Mouse (Mus musculus): ENCODE measurements around the gene Chrne. TPM values are rescaled to one million over a fixed set of nuclear protein-coding genes. Genes with fewer than 3 reads are reported as not detected.
A peak's percentile ranks its signal among the peaks of the same experiment; 100 is the strongest.

The Chrne gene
- polyA plus RNA-seq, 1 experiment from 2014 or later, result not detected

GRCm38 (mm10) chr11:70656456-70656927 is 37.5 kb upstream of the Chrne start:
- Histone ChIP-seq H3K9me3 (no peaks in the 10 kb centered on the region), H3K27me3 (replicated peaks; ENCODE audit: low read depth, poor library complexity, severe bottlenecking) (no peaks in the 10 kb centered on the region), H3K36me3 (replicated peaks) (peaks cover 45% of the 10 kb centered on the region), H3K4me1 (peaks cover 68% of the 10 kb centered on the region), H3K4me3 (peak overlapping the region; percentile 100), H3K27ac (replicated peaks) (peak overlapping the region; percentile 99)
- 2% methylated on average over 16 of the region's 16 CpGs for WGBS
- DNase-seq (ENCODE audit: low spot score), result peak; percentile 88

- Histone ChIP-seq H3K27me3 (replicated peaks; ENCODE audit: low read depth, poor library complexity, severe bottlenecking) (no peaks in the 10 kb centered on the region), H3K4me1 (peaks cover 74% of the 10 kb centered on the region), H3K9me3 (no peaks in the 10 kb centered on the region), H3K36me3 (replicated peaks) (peaks cover 45% of the 10 kb centered on the region), H3K4me3 (peak overlapping the region; percentile 100), H3K27ac (replicated peaks) (peak overlapping the region; percentile 99)
- under 1% methylated on average over 61 of the region's 61 CpGs for WGBS
- DNase-seq (ENCODE audit: low spot score), result peak; percentile 80
Observed at GRCm38 (mm10) chr11:70655571-70656455, 36.8 kb upstream of the Chrne start.

GRCm38 (mm10) chr11:70654923-70655570 is 36.0 kb upstream of the Chrne start:
- DNase-seq (ENCODE audit: low spot score), result peak; percentile 90
- Histone ChIP-seq H3K4me3 (peak overlapping the region; percentile 100), H3K27me3 (replicated peaks; ENCODE audit: low read depth, poor library complexity, severe bottlenecking) (no peaks in the 10 kb centered on the region), H3K27ac (replicated peaks) (peak overlapping the region; percentile 99), H3K9me3 (no peaks in the 10 kb centered on the region), H3K4me1 (peaks cover 76% of the 10 kb centered on the region), H3K36me3 (replicated peaks) (peaks cover 46% of the 10 kb centered on the region)
- under 1% methylated on average over 48 of the region's 48 CpGs for WGBS

GRCm38 (mm10) chr11:70654198-70654922 is 35.3 kb upstream of the Chrne start, which contains the start of gene Pfn1:
Gene Pfn1, minus strand, starts transcription at chr11:70654644.
- DNase-seq (ENCODE audit: low spot score), result peak; percentile 91
- H3K36me3 ChIP-seq (replicated peaks), result peaks cover 46% of the 10 kb centered on the region
- H3K27me3 ChIP-seq (replicated peaks; ENCODE audit: low read depth, poor library complexity, severe bottlenecking), result no peaks in the 10 kb centered on the region
- peaks cover 79% of the 10 kb centered on the region for H3K4me1 ChIP-seq
- H3K27ac ChIP-seq (replicated peaks), result peak within 1 kb of the TSS; percentile 99
- no peaks in the 10 kb centered on the region for H3K9me3 ChIP-seq
- under 1% methylated on average over 61 of the region's 61 CpGs for WGBS
- H3K4me3 ChIP-seq, result peak within 1 kb of the TSS; percentile 100

GRCm38 (mm10) chr11:70653345-70654197 is 34.6 kb upstream of the Chrne start:
- Histone ChIP-seq H3K4me1 (peaks cover 79% of the 10 kb centered on the region), H3K27ac (replicated peaks) (peak overlapping the region; percentile 99), H3K9me3 (no peaks in the 10 kb centered on the region), H3K27me3 (replicated peaks; ENCODE audit: low read depth, poor library complexity, severe bottlenecking) (no peaks in the 10 kb centered on the region), H3K36me3 (replicated peaks) (peaks cover 47% of the 10 kb centered on the region), H3K4me3 (peak overlapping the region; percentile 100)
- DNase-seq (ENCODE audit: low spot score), result peak; percentile 90
- WGBS, result under 1% methylated on average over 63 of the region's 63 CpGs

GRCm38 (mm10) chr11:70652884-70653344 is 33.9 kb upstream of the Chrne start:
- peaks cover 51% of the 10 kb centered on the region for H3K36me3 ChIP-seq (replicated peaks)
- H3K4me1 ChIP-seq, result peaks cover 79% of the 10 kb centered on the region
- H3K4me3 ChIP-seq, result peak overlapping the region; percentile 100
- no peaks in the 10 kb centered on the region for H3K27me3 ChIP-seq (replicated peaks; ENCODE audit: low read depth, poor library complexity, severe bottlenecking)
- 58% methylated on average over 6 of the region's 6 CpGs for WGBS
- peak overlapping the region; percentile 99 for H3K27ac ChIP-seq (replicated peaks)
- H3K9me3 ChIP-seq, result no peaks in the 10 kb centered on the region
- no peak for DNase-seq (ENCODE audit: low spot score)

- 53% methylated on average over 12 of the region's 12 CpGs for WGBS
- Histone ChIP-seq H3K27me3 (replicated peaks; ENCODE audit: low read depth, poor library complexity, severe bottlenecking) (no peaks in the 10 kb centered on the region), H3K9me3 (no peaks in the 10 kb centered on the region), H3K4me1 (peaks cover 76% of the 10 kb centered on the region), H3K36me3 (replicated peaks) (peaks cover 51% of the 10 kb centered on the region), H3K4me3 (peak overlapping the region; percentile 100), H3K27ac (replicated peaks) (peak overlapping the region; percentile 99)
- peak; percentile 75 for DNase-seq (ENCODE audit: low spot score)
Observed at GRCm38 (mm10) chr11:70652029-70652883, 33.2 kb upstream of the Chrne start.

GRCm38 (mm10) chr11:70651391-70651790 is 32.4 kb upstream of the Chrne start:
- Histone ChIP-seq H3K4me3 (peak overlapping the region; percentile 100), H3K27ac (replicated peaks) (no peak overlapping the region), H3K4me1 (peaks cover 71% of the 10 kb centered on the region), H3K36me3 (replicated peaks) (peaks cover 51% of the 10 kb centered on the region), H3K27me3 (replicated peaks; ENCODE audit: low read depth, poor library complexity, severe bottlenecking) (no peaks in the 10 kb centered on the region), H3K9me3 (no peaks in the 10 kb centered on the region)
- WGBS, result 83% methylated on average over 2 of the region's 2 CpGs
- DNase-seq (ENCODE audit: low spot score), result no peak

- Histone ChIP-seq H3K4me1 (peaks cover 71% of the 10 kb centered on the region), H3K36me3 (replicated peaks) (peaks cover 55% of the 10 kb centered on the region), H3K9me3 (no peaks in the 10 kb centered on the region), H3K4me3 (peak overlapping the region; percentile 100), H3K27me3 (replicated peaks; ENCODE audit: low read depth, poor library complexity, severe bottlenecking) (no peaks in the 10 kb centered on the region), H3K27ac (replicated peaks) (no peak overlapping the region)
- DNase-seq (ENCODE audit: low spot score), result no peak
- 87% methylated on average over 12 of the region's 12 CpGs for WGBS
Observed at GRCm38 (mm10) chr11:70650322-70651175, 31.5 kb upstream of the Chrne start.

- DNase-seq (ENCODE audit: low spot score), result no peak
- Histone ChIP-seq H3K9me3 (no peaks in the 10 kb centered on the region), H3K36me3 (replicated peaks) (peaks cover 68% of the 10 kb centered on the region), H3K4me1 (peaks cover 69% of the 10 kb centered on the region), H3K27ac (replicated peaks) (no peak overlapping the region), H3K27me3 (replicated peaks; ENCODE audit: low read depth, poor library complexity, severe bottlenecking) (no peaks in the 10 kb centered on the region), H3K4me3 (peak overlapping the region; percentile 84)
- WGBS, result 83% methylated on average over 8 of the region's 8 CpGs
Observed at GRCm38 (mm10) chr11:70649185-70649734, 30.2 kb upstream of the Chrne start.

Data from embryonic facial prominence, embryonic 10.5 days (tissue).